Mouse (Mus musculus) retina, embryonic 14.5 days (tissue): Measurements from ENCODE around the gene Skap1.
"Not testable (repeated sequence)": the region's sequence is repeated elsewhere in the genome, so short reads cannot be mapped to it uniquely, and the experiment has no call there.

Experiments
- DNase-seq: peaks from one replicate; pipeline ENCODE4 v3.0.0-alpha.2; 2015; ENCODE audit warnings: low spot score

The Skap1 gene

DNA sequence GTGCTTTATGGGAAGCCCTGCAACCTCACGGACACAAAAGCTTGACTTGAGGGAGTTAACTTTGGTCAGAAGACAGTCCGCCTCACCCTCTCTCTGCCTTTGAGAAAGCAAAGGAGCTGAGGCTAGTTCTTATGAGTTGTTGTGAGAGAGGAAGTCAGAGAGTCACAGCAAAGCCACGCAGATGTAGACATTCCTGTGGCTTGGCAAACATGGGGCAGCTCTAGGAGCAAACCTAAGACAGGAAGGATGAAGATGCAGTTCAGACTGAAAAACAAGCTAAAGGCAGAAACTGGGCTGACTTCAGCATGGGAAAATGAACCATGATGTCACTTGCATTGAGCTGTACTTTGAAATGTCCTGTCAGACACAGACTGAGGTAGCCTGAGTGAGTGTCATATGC is 283.2 kb downstream of the Skap1 start:
- DNase-seq, result no peak

DNA sequence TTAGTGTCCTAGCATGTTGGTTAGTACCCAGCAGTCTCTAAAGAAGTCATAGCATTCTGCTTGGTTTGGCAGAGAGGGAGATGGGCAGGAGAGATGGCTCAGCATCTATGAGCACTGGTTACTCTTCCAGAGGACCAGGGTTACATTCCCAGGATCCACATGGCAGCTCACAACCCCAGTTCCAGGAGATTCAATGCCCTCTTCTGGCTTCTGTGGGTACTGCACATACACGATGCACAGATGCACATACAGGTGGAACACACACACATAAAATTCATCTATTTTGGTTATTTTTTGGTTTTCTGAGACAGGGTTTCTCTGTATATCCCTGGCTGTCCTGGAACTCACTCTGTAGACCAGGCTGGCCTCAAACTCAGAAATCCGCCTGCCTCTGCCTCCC is 290.9 kb downstream of the Skap1 start:
- DNase-seq, result no peak

DNA sequence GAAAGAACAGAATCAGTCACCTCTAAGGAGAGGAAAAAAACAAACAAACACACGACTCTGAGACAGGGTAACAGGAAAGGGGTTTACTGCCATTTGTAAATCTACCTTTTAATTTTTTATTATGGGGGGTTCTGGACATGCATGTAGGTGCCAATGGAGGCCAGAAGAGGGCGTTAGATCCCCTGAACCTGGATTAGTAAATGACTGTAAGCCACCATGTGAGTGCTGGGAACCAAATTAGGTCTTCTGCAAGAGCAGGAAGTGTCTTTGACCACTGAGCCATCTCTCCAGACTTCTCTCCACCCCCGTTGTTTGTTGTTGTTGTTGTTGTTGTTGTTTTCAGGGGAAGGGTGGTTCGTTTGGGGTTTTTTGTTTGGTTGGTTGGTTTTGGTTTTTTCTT is 293.0 kb downstream of the Skap1 start:
- no peak for DNase-seq

DNA sequence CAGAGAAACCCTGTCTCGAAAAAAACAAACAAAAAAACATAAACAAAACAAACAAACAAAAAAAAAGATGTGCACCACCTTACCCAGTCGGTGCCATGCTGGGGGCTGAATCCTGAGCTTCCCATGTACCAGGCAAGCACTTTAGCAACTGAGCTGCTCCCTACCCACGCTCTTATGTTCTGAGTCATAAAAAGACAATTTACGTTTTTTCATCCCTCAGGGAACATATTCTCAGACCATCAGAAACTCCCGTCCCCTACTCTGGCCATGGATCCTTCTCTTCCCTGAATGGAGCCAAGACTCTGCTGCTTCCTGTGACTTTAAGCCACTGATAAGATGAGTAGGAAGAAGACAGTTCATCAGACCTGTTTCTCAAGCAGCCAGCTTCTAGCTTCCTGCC is 294.0 kb downstream of the Skap1 start:
- no peak for DNase-seq

DNA sequence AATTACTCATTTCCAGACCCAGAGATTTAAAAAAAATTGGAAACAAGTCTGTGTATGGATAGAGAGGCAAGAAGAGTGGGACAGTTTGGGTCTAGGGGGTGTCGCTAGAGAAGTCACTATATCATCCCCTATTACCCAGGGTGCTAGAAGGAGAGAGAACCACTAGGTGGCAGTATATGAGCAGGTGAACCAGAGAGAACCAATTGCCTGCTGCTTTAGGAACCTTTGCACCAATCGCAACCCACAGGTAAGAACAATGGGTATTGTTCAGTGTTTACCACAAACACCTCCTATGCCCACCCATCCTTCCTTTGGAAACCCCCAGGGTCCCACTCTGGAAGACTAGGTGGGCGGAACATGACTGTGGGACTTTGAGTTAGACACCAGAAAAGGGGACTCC is 295.6 kb downstream of the Skap1 start:
- peak; percentile 82 for DNase-seq

- DNase-seq, result no peak
These were observed 297.6 kb downstream of the Skap1 start for GRCm38 (mm10) chr11:96761984-96762383.

DNA sequence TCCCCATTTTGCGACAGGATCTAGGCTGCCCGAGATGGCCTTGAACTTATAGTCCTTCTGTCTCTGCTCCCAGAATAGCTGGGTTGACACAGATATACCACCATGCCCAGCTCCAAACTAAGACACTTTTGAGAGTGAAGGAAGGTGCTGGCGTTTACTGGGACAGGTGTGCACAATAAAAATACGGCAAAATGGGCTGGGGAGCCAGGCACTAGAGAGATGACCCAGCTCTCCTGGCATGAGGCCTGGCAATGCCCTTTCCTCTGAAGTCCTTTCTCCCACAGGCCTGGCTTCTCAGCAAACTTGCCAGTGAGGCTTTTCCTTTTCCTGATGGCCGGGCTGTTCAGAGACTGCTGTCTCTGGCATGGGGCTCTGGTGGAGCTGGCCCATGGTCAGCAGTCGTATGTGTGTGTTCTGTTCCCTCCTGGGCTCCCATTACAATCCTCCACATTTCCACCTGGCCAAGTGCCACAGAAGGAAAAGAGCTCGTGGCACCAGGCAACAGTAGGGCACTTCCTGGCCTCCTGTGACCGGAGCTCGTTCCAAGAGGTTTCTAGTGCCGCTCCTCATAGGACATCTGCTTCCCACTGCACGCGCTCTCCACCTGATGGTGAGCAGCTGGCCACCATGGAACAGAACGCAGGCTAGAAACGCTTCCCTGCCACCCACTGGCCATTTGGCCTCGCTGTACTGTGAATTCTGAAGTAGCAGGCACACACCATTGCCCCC is 298.5 kb downstream of the Skap1 start:
- DNase-seq, result no peak

GRCm38 (mm10) chr11:96764511-96765350 is 300.3 kb downstream of the Skap1 start:
- no peak for DNase-seq

GRCm38 (mm10) chr11:96765645-96766044 is 301.3 kb downstream of the Skap1 start:
- DNase-seq, result no peak

GRCm38 (mm10) chr11:96766555-96766954 is 302.2 kb downstream of the Skap1 start:
- no peak for DNase-seq

GRCm38 (mm10) chr11:96767096-96767495 is 302.7 kb downstream of the Skap1 start:
- peak; percentile 37 for DNase-seq

DNA sequence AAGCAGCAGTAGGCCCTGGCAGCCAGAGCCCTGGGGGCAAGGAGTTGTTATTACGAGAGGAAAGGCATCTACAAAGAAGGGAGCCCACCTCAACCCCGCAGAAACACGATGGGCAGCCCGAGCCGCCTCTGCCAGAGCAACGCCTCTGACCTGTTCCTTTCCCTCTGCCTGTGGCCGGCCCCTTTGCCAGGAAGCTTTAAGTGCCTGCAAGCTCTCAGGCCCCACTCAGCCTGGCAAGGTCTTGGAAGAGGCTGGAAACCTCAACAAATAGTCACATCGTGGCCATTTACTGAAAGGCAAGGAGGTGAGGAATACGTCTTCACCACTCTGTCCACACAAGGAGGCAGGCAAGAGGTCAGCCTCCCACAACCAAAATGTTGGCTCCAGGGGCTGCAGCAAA is 303.8 kb downstream of the Skap1 start:
- DNase-seq, result no peak

- no peak for DNase-seq
These were observed 307.0 kb downstream of the Skap1 start for GRCm38 (mm10) chr11:96771274-96771975.

DNA sequence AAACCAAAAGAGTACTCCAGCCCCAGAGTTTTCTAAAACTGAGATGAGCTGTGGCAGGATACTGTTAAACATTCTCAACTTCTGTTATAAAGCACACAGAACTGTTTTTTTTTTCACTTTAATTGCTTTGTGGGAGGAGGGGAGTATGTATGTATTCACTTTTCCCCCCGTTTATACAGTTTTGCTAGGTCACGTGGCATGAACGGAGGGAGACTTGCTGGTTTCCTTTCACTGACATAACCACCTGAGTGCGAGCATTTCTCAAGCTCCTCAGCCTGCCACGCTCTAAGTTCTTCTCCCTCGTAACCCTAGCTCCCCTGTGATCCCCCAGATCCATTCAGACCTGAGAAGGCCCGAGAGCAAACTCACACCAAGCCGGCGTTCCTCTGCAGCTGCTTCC is 308.0 kb downstream of the Skap1 start:
- no peak for DNase-seq

DNA sequence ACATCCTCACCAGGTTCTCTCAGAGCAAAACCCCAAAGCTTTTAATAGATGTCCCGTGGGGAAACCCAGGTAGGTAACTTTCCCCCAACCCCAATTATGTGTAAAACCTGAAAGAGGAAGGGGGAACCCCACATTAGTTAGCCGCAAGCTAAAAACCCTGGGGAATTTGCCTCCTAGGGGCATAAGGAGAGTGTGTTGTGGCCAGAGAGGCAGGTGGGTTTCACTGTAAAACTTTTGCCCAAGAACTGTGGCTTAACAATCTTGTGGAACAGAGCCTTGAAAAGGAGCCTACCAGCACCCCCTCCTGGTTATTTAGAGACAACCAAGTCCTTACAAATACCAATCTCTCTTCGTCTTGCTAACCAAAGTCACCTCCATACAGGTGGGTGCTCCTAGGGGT is 310.1 kb downstream of the Skap1 start:
- DNase-seq, result no peak

DNA sequence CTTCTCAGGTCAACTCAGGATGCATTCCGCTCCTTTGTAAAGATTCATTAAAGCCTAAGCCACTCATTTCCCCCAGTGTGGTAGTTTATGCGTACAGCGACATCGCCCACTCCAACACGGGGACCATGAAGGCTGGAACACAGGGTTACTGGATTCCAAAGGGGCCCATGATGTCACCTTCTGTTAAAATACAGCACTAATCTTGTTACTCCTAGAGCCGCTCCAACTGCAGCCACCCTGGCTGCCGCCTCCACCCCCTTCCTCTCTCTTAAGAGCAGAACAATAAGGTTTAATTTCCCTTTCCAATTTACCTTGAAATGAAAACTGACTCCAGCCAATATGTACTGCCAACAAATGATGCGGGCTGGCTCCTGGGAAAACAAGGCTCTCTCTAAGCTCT is 310.7 kb downstream of the Skap1 start:
- no peak for DNase-seq

- no peak for DNase-seq
These were observed 311.3 kb downstream of the Skap1 start for GRCm38 (mm10) chr11:96775665-96776064.

DNA sequence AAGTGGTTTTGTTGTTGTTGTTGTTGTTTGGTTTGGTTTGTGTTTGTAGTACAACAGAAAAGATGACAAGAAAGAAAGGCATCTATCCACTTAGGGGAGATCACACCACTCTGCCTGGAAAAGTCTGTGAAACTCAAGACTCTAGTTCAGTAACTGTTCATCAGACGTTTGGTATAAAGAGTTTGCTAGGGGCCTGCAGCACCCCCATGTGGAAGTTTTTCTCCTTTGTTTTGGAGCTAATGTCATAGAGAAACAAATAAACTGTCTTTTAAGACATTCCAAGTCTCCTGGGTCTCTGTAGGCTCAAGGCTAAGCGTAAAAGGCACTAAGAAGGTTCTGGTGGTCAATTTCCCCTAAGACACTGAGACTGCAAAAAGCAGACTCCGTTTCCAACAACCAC is 311.7 kb downstream of the Skap1 start:
- DNase-seq, result no peak

DNA sequence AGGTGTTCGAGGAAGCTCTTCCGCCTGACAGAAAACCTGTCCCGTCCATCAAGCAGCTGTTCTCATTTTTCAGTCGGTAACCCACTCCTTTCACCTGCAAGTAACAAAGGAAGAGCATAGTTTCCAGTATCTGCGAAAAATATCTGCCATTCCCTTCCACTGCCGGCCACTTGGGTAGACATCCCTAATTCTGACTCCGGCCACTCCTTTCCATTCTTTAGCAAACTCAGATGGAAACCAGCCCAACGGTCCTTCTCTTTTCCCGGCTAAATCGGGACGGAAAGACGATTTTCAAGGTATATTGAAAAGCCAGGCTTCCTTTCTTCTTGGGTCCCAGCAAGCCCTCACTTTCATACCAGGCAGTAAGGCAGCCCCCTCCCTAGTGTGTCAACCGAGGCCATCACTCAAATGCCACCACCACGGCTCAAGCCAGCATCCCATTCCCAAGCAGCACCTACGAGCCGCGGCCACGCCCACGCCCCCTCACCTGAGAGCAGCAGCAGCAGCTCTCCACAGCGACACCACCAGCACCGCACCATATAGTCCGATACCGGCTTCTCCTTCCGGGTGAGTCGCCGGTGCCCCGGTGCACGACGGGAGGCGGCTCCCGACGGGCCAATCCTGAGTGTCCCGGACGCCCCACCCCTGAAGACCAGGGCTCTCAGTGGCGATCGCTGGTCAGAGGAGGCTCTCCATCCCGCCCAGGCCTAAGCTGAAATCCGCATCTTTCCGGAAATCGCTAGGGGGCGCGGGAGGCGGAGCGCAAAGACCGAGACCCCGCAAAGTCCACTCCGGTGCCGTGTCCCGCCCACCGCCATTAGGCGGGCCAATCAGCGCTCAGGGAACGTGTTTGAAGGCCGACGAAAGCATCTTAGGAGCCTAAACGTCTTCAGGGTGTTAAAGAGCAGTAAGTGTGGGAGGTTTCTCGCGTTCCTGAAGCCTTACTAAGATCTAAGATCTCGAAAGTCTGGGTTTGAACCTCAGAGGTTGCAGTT is 312.9 kb downstream of the Skap1 start, which contains the start of gene Snx11:
Gene Snx11, minus strand, starts transcription at position 592 of the 995 bp plus-strand sequence.
- DNase-seq, result peak; percentile 99

- DNase-seq, result not testable (repeated sequence)
These were observed 313.8 kb downstream of the Skap1 start for GRCm38 (mm10) chr11:96778061-96778627.

GRCm38 (mm10) chr11:96780306-96780705 is 315.9 kb downstream of the Skap1 start:
- no peak for DNase-seq
